Mouse (Mus musculus): Measurements from ENCODE around the gene Cnksr1.

The Cnksr1 gene

DNA sequence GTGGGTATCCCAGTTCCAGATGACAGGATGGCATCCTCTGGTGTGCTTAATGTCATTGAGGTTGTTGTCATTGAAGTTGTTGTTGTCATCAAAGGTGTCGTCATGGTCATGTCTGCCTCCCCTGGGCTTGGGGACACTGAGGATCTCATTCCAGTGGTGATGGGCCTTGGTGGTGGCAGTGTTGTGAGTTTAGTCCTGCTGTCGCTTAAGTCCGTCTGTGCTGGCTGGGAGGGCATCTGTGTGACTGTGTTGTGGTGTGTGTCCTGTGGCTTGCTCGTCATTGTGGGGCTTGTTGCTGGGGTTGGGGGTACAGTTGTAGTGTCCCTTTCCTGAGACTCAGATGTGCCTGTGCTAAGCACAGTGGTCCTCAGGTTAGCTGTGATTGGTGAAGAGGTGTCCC is 35.3 kb downstream of the Cnksr1 start, which contains the start of gene Gm7534:
Gene Gm7534 (minus strand): TSS at position 101 of the 400 bp plus-strand sequence.
- DNase-seq, result peak; percentile 70

DNA sequence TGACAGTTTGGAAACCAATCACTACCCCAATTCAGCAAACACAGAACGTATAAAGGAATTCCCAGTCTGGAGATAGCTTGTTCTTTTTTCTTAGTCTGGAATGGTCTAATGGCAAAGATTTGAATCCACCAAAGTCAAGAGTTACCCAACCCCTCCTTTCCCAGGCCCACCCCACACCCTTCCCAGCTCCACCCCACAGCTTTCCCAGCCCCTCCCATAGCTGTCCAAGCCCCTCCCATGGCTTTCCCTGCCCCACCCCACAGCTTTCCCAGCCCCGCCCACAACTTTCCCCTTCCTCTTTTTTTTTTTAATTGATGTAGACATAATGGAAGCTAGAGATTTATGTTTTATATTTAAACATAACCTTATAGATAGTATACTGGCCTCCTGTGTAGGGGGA is 38.8 kb downstream of the Cnksr1 start:
- no peak for DNase-seq

DNA sequence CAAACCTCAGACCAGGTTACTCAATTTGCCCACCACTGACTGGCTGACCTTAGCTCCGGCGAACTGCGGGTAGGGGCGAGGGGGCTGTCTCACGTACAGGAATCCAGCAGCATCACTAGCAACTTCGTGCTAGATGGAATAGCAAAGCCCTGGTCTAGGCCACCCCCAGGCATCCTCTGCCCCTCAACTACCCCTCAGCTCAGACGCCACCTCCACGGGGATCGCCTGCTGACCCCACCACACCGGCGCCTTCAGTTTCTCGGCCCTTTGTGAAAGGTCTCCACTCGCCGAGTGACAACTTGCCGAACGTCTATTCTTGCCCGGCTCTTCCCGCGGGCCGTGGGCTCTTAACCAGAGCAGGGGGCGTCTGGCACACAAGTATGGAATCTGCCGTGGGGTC is 51.9 kb downstream of the Cnksr1 start:
- no peak for DNase-seq

DNA sequence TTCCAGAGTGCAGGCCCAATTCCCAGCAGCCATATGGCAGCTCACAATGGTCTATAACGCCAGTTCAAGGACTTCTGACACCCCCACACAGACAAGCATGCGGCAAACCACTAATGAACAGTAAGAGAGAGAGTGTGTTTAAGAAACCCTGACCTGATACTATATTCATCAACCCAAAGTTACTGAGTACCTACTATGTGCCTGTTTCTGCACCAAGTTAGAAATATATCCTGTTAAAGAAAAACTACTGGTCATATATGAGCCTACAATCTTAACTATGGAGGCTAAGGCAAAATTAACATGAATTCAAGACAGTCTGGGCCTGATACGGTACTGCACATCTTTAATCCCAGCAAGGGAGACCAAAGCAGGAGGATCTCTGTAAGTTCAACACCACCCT is 52.6 kb downstream of the Cnksr1 start:
- DNase-seq, result no peak

DNA sequence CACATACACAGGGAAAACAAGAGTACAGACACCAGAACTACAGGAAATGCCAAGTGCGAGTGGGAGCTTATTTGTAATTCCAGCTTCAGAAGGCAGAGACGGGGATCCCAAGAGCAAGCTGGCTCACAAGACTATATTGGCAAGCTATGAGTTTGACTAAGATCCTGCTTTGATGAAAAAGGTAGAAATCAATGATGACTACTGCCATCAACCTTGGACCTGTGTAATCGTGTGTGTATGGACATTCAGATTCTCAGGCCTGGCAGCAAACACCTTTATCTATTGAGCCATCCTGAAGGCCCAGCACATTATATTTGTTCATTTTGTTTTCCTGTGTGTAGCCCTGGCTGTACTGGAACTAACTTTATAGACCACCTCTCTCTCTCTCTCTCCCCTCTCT is 54.5 kb downstream of the Cnksr1 start:
- no peak for DNase-seq

DNA sequence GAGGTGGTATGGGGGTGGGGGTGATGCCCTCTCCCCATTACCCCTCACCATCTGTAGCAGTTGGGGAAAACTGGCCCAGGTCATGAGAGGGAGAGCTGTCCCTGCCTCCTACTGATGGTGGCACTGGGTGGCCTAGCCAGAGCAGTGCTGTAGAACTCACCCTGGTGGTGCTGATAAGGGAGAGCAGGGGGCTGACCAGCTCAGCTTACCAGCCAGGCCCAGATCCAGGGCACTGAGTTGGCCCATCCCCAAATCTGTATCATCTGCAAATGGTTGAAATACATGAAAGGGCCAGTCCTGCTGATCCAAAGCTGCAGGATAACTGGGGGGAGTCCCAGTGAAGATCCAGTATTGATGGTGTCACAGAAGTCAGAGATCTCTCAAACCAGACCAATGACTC is 56.4 kb downstream of the Cnksr1 start:
- DNase-seq, result peak; percentile 85

DNA sequence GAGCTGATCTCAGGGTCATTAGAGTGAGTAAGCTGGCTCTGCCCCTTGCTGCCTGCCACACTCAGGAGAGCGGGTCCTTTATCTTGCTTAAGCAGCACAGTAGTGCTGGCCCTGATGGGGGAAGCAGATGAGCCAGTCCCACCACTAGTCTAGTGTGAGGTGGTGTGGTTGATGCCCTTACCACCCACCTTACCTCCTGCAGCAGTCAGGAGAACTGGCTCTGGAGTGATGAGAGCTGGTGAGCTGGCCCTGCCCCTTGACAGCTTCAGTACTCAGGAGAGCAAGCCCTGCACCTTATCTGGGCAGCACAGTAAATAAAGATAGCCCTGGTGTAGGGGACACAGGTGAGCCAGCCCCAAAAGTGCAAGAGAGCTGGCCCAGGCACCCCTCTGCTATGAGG is 57.1 kb downstream of the Cnksr1 start:
- DNase-seq, result peak; percentile 85

All from heart, adult 11 months (tissue).